Mouse (Mus musculus): ENCODE measurements around the gene Plxna2. TPM values are rescaled to one million over a fixed set of nuclear protein-coding genes. Genes with fewer than 3 reads are reported as not detected.

The Plxna2 gene
- polyA plus RNA-seq, 1 experiment, result 9.7 TPM

DNA sequence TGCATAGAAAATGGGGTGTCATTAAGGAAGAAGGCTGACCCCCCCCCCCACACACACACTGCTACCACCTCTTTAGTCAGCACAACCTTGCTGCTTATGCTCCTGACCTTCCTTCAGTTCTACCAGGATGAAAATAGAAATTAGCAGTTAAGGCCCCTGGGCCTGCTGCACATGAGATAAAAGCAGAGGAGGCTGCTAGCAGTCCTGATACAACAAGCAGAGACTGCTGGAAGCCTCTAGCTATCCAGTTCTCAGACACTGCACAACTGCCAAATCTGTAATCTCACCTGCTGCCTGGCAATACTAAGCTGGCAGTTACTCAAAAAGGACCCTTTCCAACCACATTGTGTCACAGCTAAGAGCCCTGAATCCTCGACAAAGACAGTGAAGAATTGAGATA lies 197.5 kb downstream of the Plxna2 start:
- no peak for DNase-seq (ENCODE audit: low spot score)

- peak; percentile 34 for DNase-seq (ENCODE audit: low spot score)
Measured at GRCm38 (mm10) chr1:194816913-194817312, 198.9 kb downstream of the Plxna2 start.

DNA sequence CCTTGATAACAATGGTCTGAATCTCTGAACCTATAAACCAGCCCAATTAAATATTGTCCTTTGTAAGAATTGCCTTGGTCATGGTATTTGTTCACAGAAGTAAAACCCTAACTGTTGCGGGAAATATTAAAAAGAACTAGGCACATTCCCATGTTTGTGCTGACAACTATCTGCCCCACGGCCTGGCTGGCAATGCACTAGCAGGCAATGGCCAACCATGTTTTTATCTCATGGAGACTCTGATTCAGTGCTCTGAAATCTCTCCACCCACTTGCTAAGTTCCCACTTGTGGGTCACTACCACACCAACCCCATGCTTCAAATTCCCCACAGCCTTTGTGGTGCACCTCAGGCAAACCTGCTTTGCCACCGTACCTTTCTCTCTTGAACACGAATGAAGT lies 202.9 kb downstream of the Plxna2 start:
- no peak for DNase-seq (ENCODE audit: low spot score)

- DNase-seq (ENCODE audit: low spot score), result no peak
Measured at GRCm38 (mm10) chr1:194821721-194822120, 203.7 kb downstream of the Plxna2 start.

DNA sequence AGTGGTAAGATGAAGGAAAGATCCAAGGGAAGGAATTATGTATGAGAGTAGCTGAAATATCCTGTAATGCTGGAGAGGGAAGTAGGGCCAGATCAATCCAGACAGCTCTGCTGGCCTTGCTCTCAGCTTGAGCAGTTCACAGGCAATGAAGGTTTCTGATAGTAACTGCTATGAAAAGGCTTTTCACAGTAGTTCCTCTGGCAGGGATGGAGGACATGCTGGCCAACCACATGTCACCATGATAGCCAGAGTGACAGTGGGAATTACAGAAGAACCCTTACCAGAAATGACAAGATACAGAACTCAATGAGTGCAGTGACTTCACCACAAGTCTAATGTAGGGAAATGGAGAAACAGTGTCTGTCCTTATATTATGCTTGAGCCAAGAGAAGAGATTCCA lies 210.3 kb downstream of the Plxna2 start:
- no peak for DNase-seq (ENCODE audit: low spot score)

DNA sequence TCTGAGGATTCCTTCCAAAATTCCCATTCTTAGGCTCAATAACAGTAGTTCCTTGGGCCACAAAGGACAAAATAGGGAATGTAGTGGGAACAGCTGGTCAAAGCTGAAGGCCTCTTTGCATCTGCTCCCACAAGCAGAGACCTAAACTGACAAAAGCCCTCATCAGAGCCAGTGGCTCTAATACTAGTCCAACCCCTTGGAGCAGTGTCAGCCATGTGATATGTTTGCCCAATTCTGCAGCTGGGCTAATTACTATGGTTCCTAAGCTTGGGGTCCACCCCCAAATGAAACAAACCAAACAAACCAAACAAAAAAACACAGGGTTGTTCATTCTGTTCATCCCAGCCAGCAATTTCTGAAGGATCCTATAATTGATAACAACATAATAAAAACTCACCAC lies 217.2 kb downstream of the Plxna2 start:
- no peak for DNase-seq (ENCODE audit: low spot score)

DNA sequence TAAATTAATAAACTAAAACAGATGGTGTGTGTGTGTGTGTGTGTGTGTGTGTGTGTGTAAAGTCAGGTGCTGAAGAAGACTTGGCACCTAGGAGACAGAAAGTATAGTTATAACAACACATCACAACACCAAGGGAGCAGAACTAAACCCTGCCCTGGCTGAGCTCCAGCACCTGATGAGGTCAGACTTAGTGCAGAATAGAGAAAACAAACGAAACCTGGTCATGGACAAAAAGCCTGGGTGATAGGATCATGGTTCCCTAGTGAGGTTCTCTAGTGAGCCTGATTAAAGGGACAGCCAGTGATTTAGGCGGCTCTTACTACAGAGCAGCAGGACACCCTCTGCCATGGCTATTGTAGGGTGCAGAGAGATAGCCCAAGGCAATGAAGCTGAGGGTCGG lies 218.2 kb downstream of the Plxna2 start:
- DNase-seq (ENCODE audit: low spot score), result no peak

DNA sequence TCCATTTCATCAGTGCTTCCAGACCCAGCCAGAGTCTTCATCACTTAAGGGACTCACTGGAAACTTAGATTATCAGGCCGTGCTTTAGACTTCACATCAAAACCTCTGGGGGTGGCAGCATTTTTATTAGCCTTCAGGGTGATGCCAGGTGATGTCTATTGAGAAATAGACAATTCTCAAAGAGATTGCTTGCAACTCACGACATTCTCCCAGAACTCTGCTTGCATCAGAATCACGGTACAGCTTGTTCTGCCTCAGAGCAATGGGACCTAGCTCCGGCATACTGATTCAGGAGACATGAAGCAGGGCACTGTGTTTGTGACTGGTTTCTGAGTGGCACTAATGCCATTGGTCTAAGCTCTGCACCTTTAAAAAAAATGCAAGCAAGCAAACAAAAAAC lies 218.7 kb downstream of the Plxna2 start:
- no peak for DNase-seq (ENCODE audit: low spot score)

GRCm38 (mm10) chr1:194839230-194839910 lies 221.4 kb downstream of the Plxna2 start:
- DNase-seq (ENCODE audit: low spot score), result no peak

- DNase-seq (ENCODE audit: low spot score), result no peak
Measured at GRCm38 (mm10) chr1:194843020-194843419, 225.0 kb downstream of the Plxna2 start.

GRCm38 (mm10) chr1:194847014-194847413 lies 229.0 kb downstream of the Plxna2 start:
- no peak for DNase-seq (ENCODE audit: low spot score)

DNA sequence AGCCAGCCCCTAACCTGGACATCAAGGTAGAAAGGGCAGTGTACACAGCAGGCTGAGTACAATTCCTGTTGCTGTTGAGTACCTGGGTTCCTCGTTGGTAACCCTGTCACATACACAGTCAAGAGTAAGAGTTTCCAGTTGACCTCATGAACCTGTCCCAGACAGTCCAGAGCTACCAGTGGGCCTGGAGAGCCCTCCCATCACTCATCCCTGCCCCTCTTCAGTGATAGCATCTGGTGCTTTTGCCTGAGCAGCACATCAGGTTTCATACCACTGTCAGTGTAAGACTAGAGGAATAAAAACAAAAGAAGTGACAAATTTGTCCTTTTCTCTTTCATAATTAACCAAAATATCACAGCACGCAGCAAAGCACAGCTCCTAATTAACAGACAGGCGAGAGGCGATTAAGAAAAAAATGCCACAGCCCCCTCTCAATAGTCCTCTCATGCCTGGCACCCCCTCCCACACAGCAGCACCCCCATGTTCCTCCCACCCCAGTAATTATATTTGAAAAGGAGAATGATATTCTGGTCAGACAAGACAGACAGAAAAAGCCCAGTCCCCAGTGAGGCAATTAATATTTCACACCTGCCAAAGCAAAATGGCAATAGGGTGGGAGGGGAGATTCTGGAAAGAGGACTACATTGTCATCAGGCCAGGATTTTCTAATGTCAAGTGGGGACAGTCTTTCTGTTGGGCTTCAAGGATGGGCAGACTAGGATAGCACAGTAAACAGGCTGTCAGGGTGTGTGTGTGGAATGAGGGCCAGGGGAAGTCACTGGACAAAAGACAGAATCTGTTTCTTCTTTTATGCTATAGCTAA lies 233.4 kb downstream of the Plxna2 start:
- no peak for DNase-seq (ENCODE audit: low spot score)

GRCm38 (mm10) chr1:194852065-194852358 lies 234.0 kb downstream of the Plxna2 start:
- DNase-seq (ENCODE audit: low spot score), result no peak
